Mouse (Mus musculus): ENCODE measurements at regions not wholly inside any gene's neighbourhood (a gene's known extent, or its start where the extent isn't known, plus 50 kb on each side); places are given as distances from the start of the nearest gene placed in this dataset.

DNA sequence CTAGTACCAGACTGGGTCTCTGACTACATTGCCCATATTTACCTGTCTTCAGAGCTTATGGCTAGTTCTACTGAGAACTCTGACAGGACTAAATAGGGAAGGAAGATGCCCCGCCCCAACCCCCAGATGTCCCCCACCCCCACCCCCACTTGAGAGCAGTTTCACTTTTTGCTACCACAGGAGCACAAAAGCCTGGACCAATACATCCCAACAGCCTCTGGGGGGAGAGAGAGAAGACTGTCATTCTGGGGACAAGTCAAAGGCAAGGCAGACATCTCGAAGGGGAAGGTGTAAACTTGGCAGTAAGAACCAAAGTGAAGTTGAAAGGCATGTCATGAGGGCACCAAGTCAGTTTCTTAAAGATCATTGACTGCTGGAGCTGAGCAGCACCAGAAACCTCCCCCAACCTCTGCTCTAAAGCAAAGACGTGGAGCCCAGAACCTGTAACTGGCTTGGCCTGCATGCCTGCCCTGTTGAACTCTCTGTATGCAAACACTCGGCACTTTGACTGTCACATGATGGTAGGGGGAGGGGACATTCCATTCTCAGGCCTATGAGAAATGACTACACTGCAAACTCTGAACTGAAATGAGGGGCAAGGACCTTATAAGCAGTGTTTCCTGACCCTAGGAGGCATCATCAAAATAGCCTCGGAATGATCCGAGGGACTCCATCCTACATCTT, 123.3 kb downstream of the Psat1 start:
- H3K4me2 ChIP-seq = no peak overlapping the region
- no peak overlapping the region for H3K27ac ChIP-seq (replicated peaks)
- H3K4me3 ChIP-seq = no peak overlapping the region
- WGBS = 86% methylated on average over 6 of the region's 6 CpGs
- no peaks in the 10 kb centered on the region for H3K9me3 ChIP-seq
- H3K27me3 ChIP-seq = no peaks in the 10 kb centered on the region
- no peak for ATAC-seq (ENCODE audit: low FRiP score, low read depth)
- H3K4me1 ChIP-seq (replicated peaks) = no peaks in the 10 kb centered on the region
- no peaks in the 10 kb centered on the region for H3K36me3 ChIP-seq
- H3K9ac ChIP-seq = no peak overlapping the region

DNA sequence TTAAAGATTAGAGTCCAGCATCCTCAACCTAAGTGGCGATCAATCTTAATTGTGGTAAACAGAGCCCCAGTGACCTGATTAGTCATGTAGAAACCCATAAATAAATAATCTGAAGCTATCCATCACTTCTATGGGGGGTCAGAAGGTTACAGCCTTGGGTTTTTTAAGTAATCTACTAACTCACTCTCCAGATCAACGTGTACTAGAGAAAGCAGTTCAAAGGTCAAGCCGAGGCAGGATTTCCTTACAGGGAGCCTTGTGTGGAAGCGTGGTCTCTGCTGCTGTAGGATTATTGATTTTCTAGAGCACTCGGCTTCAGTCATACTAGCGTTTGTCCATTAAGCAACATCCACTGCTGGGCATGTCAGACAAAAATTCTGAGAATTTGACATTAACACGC, 127.1 kb downstream of the Psat1 start:
- no peaks in the 10 kb centered on the region for H3K4me1 ChIP-seq (replicated peaks)
- H3K4me3 ChIP-seq = no peak overlapping the region
- no peak overlapping the region for H3K9ac ChIP-seq
- H3K9me3 ChIP-seq = no peaks in the 10 kb centered on the region
- H3K27ac ChIP-seq (replicated peaks) = no peak overlapping the region
- H3K36me3 ChIP-seq = no peaks in the 10 kb centered on the region
- H3K27me3 ChIP-seq = no peaks in the 10 kb centered on the region
- H3K4me2 ChIP-seq = no peak overlapping the region
- WGBS = 47% methylated on average over 7 of the region's 7 CpGs
- ATAC-seq (ENCODE audit: low FRiP score, low read depth) = no peak

GRCm38 (mm10) chr19:15815166-15815565, 132.0 kb downstream of the Psat1 start:
- ATAC-seq (ENCODE audit: low FRiP score, low read depth) = no peak
- Histone ChIP-seq H3K9ac (no peak overlapping the region), H3K4me1 (replicated peaks) (no peaks in the 10 kb centered on the region), H3K27me3 (no peaks in the 10 kb centered on the region), H3K4me2 (no peak overlapping the region), H3K27ac (replicated peaks) (no peak overlapping the region), H3K9me3 (no peaks in the 10 kb centered on the region), H3K36me3 (no peaks in the 10 kb centered on the region), H3K4me3 (no peak overlapping the region)
- WGBS = 73% methylated on average over 6 of the region's 6 CpGs

DNA sequence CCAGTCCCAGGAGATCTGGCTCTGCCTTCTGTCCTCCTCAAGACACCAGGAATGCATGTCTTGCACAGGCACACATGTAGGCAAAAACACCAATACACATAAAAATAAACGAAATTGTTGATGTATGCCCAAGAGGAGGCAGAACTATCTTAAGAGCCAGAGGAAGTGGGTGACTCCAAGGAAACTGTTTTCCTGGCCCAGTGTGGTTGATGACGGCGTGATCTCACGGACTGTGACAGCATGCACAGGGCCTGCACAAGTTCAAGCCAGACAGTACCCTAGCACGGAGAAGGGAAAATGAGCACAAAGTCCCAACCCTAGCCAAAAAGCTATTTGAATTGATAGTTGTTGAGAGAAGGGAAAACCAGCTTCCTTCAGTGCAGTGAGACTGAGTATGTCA, 138.1 kb downstream of the Psat1 start:
- ATAC-seq (ENCODE audit: low FRiP score, low read depth) = no peak
- Histone ChIP-seq H3K9me3 (no peaks in the 10 kb centered on the region), H3K27ac (replicated peaks) (no peak overlapping the region), H3K36me3 (no peaks in the 10 kb centered on the region), H3K9ac (no peak overlapping the region), H3K4me3 (no peak overlapping the region), H3K4me1 (replicated peaks) (peaks cover 4% of the 10 kb centered on the region; the same call in 1 of the 2 replicates), H3K27me3 (0 out of 2 replicates have a peak, but pooled peaks cover 5% of the 10 kb centered on the region), H3K4me2 (no peak overlapping the region)
- 91% methylated on average over 5 of the region's 5 CpGs for WGBS

DNA sequence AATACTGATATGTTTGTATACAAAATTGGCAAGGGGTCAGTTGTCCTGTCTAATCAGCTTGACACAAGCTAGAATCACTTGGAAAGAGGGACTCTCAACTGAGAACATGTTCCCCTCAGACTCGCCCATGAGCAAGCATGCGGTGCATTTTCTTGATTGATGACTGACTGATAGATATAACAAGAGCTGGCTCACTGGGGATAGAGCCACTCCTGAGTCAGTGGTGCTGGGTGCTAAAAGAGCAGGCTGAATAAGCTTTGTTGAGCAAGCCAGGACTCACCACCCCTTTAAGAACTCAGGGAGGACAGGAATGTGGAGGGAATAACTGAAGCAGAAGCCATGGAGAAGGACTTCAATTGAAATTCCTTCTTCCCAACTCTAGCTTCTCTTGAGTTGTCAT, 139.5 kb downstream of the Psat1 start:
- H3K27me3 ChIP-seq = 0 out of 2 replicates have a peak, but pooled peaks cover 5% of the 10 kb centered on the region
- no peaks in the 10 kb centered on the region for H3K36me3 ChIP-seq
- H3K9me3 ChIP-seq = no peaks in the 10 kb centered on the region
- 94% methylated on average over 2 of the region's 2 CpGs for WGBS
- H3K4me3 ChIP-seq = no peak overlapping the region
- H3K4me2 ChIP-seq = no peak overlapping the region
- H3K4me1 ChIP-seq (replicated peaks) = peaks cover 12% of the 10 kb centered on the region
- no peak overlapping the region for H3K9ac ChIP-seq
- H3K27ac ChIP-seq (replicated peaks) = no peak overlapping the region
- no peak for ATAC-seq (ENCODE audit: low FRiP score, low read depth)

DNA sequence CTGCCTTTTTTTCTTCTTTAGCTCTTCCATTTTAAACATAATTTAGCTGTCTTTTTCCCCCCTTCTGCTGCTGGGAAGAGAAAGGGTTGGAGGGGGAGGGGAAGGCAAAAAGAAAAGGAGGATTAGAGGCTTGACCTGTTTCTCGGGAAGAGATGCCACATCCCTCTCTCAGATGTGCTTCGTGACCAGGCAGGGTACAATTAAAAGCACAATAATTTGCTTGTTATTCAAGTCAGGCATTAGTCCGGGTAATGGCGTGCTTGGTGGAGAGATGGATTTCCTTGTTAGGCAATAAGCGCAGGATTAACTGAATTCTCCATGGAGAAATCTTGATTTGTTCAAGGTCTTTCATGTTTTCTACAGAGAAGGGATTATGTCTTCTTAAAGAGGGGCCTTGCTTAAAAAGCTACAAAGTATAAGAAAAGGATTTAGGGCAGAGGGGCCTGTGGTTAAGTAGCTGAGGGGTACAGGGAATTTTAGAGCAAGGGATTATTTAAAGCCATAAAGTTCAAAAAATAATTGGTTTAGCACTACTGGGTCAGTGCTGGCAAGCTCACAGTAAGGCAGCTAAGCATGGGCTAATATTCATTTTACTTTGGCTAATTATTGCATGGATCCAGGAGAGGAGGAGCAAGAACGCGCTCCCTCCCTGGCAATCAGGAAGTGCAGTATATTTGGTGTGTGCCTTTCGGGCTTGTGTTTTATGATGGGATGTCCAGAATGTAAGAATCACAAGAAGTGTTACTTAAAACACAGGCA, 143.8 kb downstream of the Psat1 start:
- 0 out of 2 replicates have a peak, but pooled peaks cover 5% of the 10 kb centered on the region for H3K27me3 ChIP-seq
- H3K4me2 ChIP-seq = no peak overlapping the region
- no peaks in the 10 kb centered on the region for H3K36me3 ChIP-seq
- H3K4me1 ChIP-seq (replicated peaks) = peaks cover 28% of the 10 kb centered on the region
- no peak for ATAC-seq (ENCODE audit: low FRiP score, low read depth)
- no peaks in the 10 kb centered on the region for H3K9me3 ChIP-seq
- no peak overlapping the region; the same call in 1 of the 2 replicates for H3K27ac ChIP-seq (replicated peaks)
- H3K9ac ChIP-seq = no peak overlapping the region
- no peak overlapping the region for H3K4me3 ChIP-seq
- WGBS = 27% methylated on average over 8 of the region's 8 CpGs

GRCm38 (mm10) chr19:15802641-15803040, 144.5 kb downstream of the Psat1 start:
- Histone ChIP-seq H3K36me3 (no peaks in the 10 kb centered on the region), H3K9me3 (no peaks in the 10 kb centered on the region), H3K4me2 (no peak overlapping the region), H3K4me1 (replicated peaks) (peaks cover 28% of the 10 kb centered on the region), H3K27me3 (0 out of 2 replicates have a peak, but pooled peaks cover 5% of the 10 kb centered on the region), H3K4me3 (no peak overlapping the region), H3K27ac (replicated peaks) (0 out of 2 replicates have a peak overlapping the region, but pooled peaks have one; percentile 34), H3K9ac (no peak overlapping the region)
- WGBS = 70% methylated on average over 5 of the region's 5 CpGs
- no peak for ATAC-seq (ENCODE audit: low FRiP score, low read depth)

DNA sequence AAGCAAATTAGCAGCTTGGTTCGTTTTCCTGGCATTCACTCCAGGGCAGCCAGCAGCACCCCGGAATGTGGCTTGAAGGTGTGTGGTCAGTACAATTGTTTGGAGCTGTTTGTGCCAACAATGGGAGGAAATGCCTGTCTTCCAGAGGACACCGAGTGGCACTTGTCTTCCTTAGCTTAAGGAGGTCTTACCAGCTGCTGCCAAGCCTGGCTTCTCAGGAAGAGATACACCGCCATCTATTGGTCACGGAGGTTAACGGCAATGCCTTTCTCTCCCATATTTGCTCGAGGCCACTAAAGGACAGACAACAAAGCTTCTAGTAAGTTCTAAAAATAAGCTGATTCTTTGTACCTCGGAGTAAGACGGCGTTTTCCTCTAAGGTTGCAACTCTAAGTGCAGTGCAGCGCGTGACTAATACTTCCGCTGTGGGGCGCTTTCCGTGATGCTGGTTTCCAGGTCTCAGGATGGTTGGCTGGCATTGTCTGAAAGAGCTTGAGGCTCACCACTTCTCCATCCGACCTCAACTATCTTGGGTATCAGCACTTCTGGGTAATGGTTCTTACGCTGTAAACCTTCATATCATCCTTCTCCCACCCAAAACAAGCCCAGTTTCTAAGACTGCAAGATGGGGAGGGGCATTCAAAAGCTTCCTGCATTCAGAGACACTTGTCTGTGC, 145.2 kb downstream of the Psat1 start:
- Histone ChIP-seq H3K9ac (peak overlapping the region; percentile 30; the same call in 1 of the 2 replicates), H3K4me1 (replicated peaks) (peaks cover 28% of the 10 kb centered on the region), H3K36me3 (no peaks in the 10 kb centered on the region), H3K4me2 (peak overlapping the region; percentile 55), H3K27me3 (0 out of 2 replicates have a peak, but pooled peaks cover 5% of the 10 kb centered on the region), H3K4me3 (peak overlapping the region; percentile 32), H3K9me3 (no peaks in the 10 kb centered on the region), H3K27ac (replicated peaks) (peak overlapping the region; percentile 79)
- WGBS = 4% methylated on average over 17 of the region's 17 CpGs
- peak; percentile 87 for ATAC-seq (ENCODE audit: low FRiP score, low read depth)

DNA sequence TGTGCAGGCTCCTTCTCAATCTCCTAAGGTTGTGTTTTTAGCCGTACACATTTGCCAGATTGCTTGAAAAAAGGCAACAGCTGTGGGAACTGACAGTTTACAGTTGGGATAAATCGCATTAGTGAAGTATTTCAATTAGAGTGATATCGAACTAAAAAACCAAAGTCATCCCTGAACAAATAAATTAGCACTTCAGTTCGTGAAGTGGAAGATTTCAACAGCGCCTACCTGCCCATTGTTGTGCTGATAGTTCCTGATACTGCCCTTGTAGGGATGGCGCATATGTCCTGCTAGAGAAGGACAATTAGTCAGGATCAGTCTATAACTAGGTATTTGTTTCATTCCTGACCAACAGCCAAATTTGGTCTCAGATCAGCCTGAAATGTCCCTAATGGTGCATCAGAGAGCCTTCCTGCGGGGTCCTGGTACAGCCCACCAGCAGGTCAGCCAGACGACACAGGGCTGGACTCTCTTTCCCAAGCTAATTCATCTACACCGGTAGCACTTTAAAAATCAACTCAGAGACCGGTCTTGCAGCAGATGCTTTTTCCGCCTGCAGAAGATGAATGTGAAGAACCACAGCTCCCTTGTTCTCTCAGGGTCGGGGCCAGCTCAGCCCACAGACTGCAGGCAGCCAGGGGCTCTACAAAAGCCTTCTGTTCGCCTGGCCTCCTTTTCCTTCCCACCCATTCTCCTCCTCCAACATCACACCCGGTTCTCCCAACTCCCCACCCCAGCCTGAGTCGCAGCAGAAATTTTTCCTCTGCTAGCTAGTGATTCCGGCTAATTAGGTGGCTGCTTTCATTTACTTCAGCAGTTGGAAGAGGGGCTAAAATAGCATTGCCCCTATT, 146.1 kb downstream of the Psat1 start:
- 14% methylated on average over 16 of the region's 16 CpGs for WGBS
- Histone ChIP-seq H3K9me3 (no peaks in the 10 kb centered on the region), H3K27me3 (peaks cover 10% of the 10 kb centered on the region; the same call in 1 of the 2 replicates), H3K4me2 (peak overlapping the region; percentile 55), H3K4me3 (peak overlapping the region; percentile 32), H3K4me1 (replicated peaks) (peaks cover 28% of the 10 kb centered on the region), H3K36me3 (no peaks in the 10 kb centered on the region), H3K9ac (peak overlapping the region; percentile 30), H3K27ac (replicated peaks) (peak overlapping the region; percentile 79)
- ATAC-seq (ENCODE audit: low FRiP score, low read depth) = peak; percentile 83

GRCm38 (mm10) chr19:15796466-15796865, 150.7 kb downstream of the Psat1 start:
- no peak for ATAC-seq (ENCODE audit: low FRiP score, low read depth)
- H3K9ac ChIP-seq = no peak overlapping the region
- no peak overlapping the region for H3K27ac ChIP-seq (replicated peaks)
- H3K9me3 ChIP-seq = no peaks in the 10 kb centered on the region
- 55% methylated on average over 4 of the region's 4 CpGs for WGBS
- peaks cover 15% of the 10 kb centered on the region for H3K4me1 ChIP-seq (replicated peaks)
- H3K27me3 ChIP-seq = peaks cover 4% of the 10 kb centered on the region; the same call in 1 of the 2 replicates
- H3K36me3 ChIP-seq = no peaks in the 10 kb centered on the region
- H3K4me2 ChIP-seq = no peak overlapping the region
- no peak overlapping the region for H3K4me3 ChIP-seq

- Histone ChIP-seq H3K4me1 (replicated peaks) (peaks cover 19% of the 10 kb centered on the region), H3K4me3 (no peak overlapping the region), H3K36me3 (no peaks in the 10 kb centered on the region), H3K27me3 (peaks cover 4% of the 10 kb centered on the region; the same call in 1 of the 2 replicates), H3K9ac (no peak overlapping the region), H3K27ac (replicated peaks) (peak overlapping the region; percentile 10; the same call in 1 of the 2 replicates), H3K4me2 (0 out of 2 replicates have a peak overlapping the region, but pooled peaks have one; percentile 52), H3K9me3 (no peaks in the 10 kb centered on the region)
- no peak for ATAC-seq (ENCODE audit: low FRiP score, low read depth)
- 49% methylated on average over 4 of the region's 4 CpGs for WGBS
Observed at GRCm38 (mm10) chr19:15791942-15792341, 155.2 kb downstream of the Psat1 start.

Data from hindbrain, embryonic 15.5 days (tissue).